Mouse (Mus musculus) lung, adult 2 months (tissue): ENCODE measurements at regions not wholly inside any gene's neighbourhood (a gene's known extent, or its start where the extent isn't known, plus 50 kb on each side); places are given as distances from the start of the nearest gene placed in this dataset.

ENCODE experiments used
- DNase-seq: peaks from one replicate; pipeline ENCODE4 v3.0.0; 2022
- H3K4me1 ChIP-seq: fragments of 200-500 bp; 2 replicates; pipeline ENCODE4 v1.6.1; 2011; ENCODE audit warnings: low read length; ENCODE audit not compliant: control insufficient read depth, insufficient read depth
- H3K4me3 ChIP-seq: fragments of 200-500 bp; replicated peaks from 2 replicates; pipeline ENCODE3; 2011; ENCODE audit warnings: low read depth, mild to moderate bottlenecking, control low read depth, low read length; ENCODE audit errors: extremely low read depth
- CTCF ChIP-seq: fragments of 200-500 bp; IDR thresholded peaks from 2 replicates; pipeline ENCODE4 v1.5.1; 2011; ENCODE audit warnings: mild to moderate bottlenecking, low read length, control low read depth; ENCODE audit not compliant: insufficient read depth
- POLR2A ChIP-seq: fragments of 200-500 bp; IDR thresholded peaks from 2 replicates; pipeline ENCODE4 v1.6.1; 2011; ENCODE audit warnings: low read depth, mild to moderate bottlenecking, control low read depth, low read length, borderline replicate concordance; ENCODE audit errors: extremely low read depth
- whole genome bisulfite sequencing: fragments of 180-500 bp; shearing (Covaris S2); methylation state at CpG from one replicate; pipeline ENCODE4 v1.1.7; 2018; 5-methylcytosine and 5-hydroxymethylcytosine counted together

DNA sequence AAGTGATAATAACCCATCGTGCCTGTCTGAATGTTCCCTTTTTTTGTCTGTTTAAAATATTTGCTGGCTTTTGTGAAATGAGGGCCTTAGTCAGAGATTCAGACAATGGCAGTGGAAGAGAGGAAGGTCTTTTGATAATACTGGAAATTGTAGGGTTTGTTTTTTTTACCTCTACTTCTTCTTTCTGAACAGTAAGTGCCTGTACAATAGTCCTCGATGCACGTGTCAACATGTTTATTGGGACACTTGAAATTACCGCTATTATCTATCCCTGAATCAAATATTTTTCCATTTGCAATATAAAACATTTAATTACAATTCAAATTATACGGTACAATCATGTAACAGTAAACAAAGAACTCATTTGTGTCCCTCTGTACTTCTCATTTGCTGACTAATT is 733.5 kb downstream of the Fam19a2 start:
- TF ChIP-seq POLR2A = no peak
- no peak for TF ChIP-seq CTCF
- WGBS = 77% methylated on average over 5 of the region's 5 CpGs
- Histone ChIP-seq H3K4me3 (no peak overlapping the region), H3K4me1 (no peaks in the 10 kb centered on the region)
- DNase-seq = no peak

GRCm38 (mm10) chr10:123998959-123999358 is 735.2 kb downstream of the Fam19a2 start:
- 48% methylated on average over 1 of the region's 1 CpGs for WGBS
- Histone ChIP-seq H3K4me3 (no peak overlapping the region), H3K4me1 (no peaks in the 10 kb centered on the region)
- no peak for DNase-seq
- no peak for TF ChIP-seq POLR2A
- TF ChIP-seq CTCF = no peak

GRCm38 (mm10) chr10:124045031-124045430 is 781.2 kb downstream of the Fam19a2 start:
- 78% methylated on average over 4 of the region's 4 CpGs for WGBS
- Histone ChIP-seq H3K4me1 (no peaks in the 10 kb centered on the region), H3K4me3 (no peak overlapping the region)
- TF ChIP-seq POLR2A (no peak), CTCF (no peak)
- no peak for DNase-seq

- no peak overlapping the region for H3K4me3 ChIP-seq
- TF ChIP-seq POLR2A = no peak
- TF ChIP-seq CTCF = no peak
- no peaks in the 10 kb centered on the region for H3K4me1 ChIP-seq
- WGBS = 57% methylated on average over 2 of the region's 2 CpGs
- no peak for DNase-seq
These were observed 782.0 kb downstream of the Fam19a2 start for GRCm38 (mm10) chr10:124045791-124046190.

DNA sequence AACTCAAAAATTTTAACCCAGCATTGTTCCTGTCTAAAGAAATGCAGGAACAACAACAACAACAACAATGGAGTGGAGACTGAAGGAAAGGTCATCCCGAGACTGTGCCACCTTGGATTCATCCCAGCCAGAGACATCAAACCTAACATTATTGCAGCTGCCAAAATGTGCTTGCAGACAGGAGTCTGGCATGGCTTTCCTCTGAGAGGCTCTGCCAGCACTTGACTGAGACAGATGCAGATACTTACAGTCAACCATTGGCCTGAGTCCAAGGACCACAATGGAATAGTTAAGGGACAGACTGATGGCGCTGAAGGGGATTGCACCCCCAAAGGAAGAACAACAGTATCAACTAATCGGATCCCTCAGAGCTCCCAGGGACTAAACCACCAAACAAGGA is 819.0 kb downstream of the Fam19a2 start:
- no peak for TF ChIP-seq CTCF
- no peak for TF ChIP-seq POLR2A
- Histone ChIP-seq H3K4me1 (no peaks in the 10 kb centered on the region), H3K4me3 (no peak overlapping the region)
- DNase-seq = no peak
- WGBS = 43% methylated on average over 3 of the region's 3 CpGs

DNA sequence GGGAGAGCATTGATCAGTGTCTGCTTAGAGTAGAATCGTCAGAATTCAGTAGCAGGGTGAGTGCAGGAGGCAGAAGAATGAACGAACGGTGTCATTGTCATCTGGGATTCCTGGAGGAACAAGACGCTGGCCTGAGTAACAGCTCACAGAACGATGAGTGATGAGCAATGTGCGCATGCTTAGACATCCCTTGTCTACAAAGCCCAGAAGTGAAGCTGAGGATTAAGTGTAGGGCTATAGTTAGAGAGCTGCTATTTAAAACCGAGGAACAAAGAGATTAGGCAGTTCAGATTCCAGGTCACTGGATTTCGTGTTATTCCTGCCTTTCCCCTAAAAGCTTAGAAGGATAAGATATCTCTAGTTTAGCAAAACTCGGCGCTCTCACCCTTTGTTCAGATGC is 826.8 kb downstream of the Fam19a2 start:
- 71% methylated on average over 10 of the region's 10 CpGs for WGBS
- Histone ChIP-seq H3K4me1 (no peaks in the 10 kb centered on the region), H3K4me3 (no peak overlapping the region)
- DNase-seq = no peak
- TF ChIP-seq CTCF = no peak
- no peak for TF ChIP-seq POLR2A

GRCm38 (mm10) chr10:124091364-124091763 is 827.6 kb downstream of the Fam19a2 start:
- no peak for TF ChIP-seq POLR2A
- TF ChIP-seq CTCF = no peak
- no peak for DNase-seq
- Histone ChIP-seq H3K4me1 (no peaks in the 10 kb centered on the region), H3K4me3 (no peak overlapping the region)
- 91% methylated on average over 7 of the region's 7 CpGs for WGBS

DNA sequence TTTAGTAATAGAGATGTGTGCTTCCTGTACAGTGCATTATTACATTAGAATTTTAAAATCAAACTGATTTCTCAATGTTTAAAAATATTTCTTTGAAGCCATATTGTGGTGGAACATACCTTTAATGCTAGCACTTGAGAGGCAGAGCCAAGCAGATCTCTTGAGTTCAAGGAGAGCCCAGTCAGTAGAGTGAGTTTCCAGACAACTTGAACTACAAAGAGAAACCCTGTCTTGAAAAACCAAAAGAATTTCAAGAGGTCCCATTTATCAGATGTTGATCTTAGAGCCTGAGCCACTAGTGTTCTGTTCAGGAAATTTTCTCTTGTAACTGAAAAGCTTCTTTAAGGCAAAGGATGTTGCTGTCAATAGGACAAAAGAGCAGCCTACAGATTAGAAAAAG is 855.8 kb downstream of the Fam19a2 start:
- DNase-seq = no peak
- no peak for TF ChIP-seq CTCF
- Histone ChIP-seq H3K4me1 (no peaks in the 10 kb centered on the region), H3K4me3 (no peak overlapping the region)

- DNase-seq = no peak
- WGBS = 57% methylated on average over 2 of the region's 2 CpGs
- no peak overlapping the region for H3K4me3 ChIP-seq
- H3K4me1 ChIP-seq = no peaks in the 10 kb centered on the region
- TF ChIP-seq POLR2A (no peak), CTCF (no peak)
These were observed 874.7 kb downstream of the Fam19a2 start for GRCm38 (mm10) chr10:124138456-124138855.

GRCm38 (mm10) chr10:124142336-124142735 is 878.5 kb downstream of the Fam19a2 start:
- no peak for DNase-seq
- H3K4me3 ChIP-seq = no peak overlapping the region
- no peak for TF ChIP-seq POLR2A
- TF ChIP-seq CTCF = no peak
- H3K4me1 ChIP-seq = no peaks in the 10 kb centered on the region
- WGBS = 48% methylated on average over 1 of the region's 1 CpGs
